Mouse (Mus musculus): ENCODE data around the gene Snx33.

DNA sequence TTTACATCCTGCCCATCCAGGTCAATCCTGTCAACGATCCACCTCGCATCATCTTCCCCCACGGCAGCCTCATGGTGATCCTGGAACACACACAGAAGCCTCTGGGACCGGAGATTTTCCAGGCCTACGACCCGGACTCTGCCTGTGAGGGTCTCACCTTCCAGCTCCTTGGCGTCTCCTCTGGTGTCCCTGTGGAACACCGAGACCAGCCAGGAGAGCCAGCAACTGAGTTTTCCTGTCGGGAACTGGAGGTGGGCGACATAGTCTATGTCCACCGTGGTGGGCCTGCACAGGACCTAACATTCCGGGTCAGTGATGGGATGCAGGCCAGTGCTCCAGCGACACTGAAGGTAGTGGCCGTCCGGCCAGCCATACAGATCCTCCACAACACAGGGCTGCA lies 41.6 kb downstream of the Snx33 start:
- no peak for TF ChIP-seq CTCF (conservative IDR thresholded peaks at IDR 0.05 in 1 of 2, IDR thresholded peaks at IDR 0.05 in 1 of 2; ENCODE audit: low read depth in 2 of 2, low read length in 2 of 2)
- TF ChIP-seq POLR2A (IDR thresholded peaks at IDR 0.05; ENCODE audit: low read depth, low read length), result no peak
- TF ChIP-seq EP300 (IDR thresholded peaks at IDR 0.05; ENCODE audit: low read length), result no peak
- TF ChIP-seq E2F4 (IDR thresholded peaks at IDR 0.05; ENCODE audit: insufficient replicate concordance, low read depth, low read length), result no peak

Measured in CH12.LX (cell line).